Mouse (Mus musculus): ENCODE measurements at regions not wholly inside any gene's neighbourhood (a gene's known extent, or its start where the extent isn't known, plus 50 kb on each side); places are given as distances from the start of the nearest gene placed in this dataset.

GRCm38 (mm10) chr5:146684429-146684828 is 99.4 kb upstream of the Gpr12 start:
- no peak for TF ChIP-seq POLR2A (IDR thresholded peaks at IDR 0.05; ENCODE audit: borderline replicate concordance, extremely low read depth, low read depth, low read length)
- TF ChIP-seq CTCF (IDR thresholded peaks at IDR 0.05; ENCODE audit: insufficient read depth, low read length) = no peak
